ENCODE assay signal across 8 mouse cellular contexts in genomic region chr10:99592220-99592619, GRCm38 (mm10).
DNase-seq lines count a peak whose midpoint lies in the region; ATAC-seq and TF ChIP-seq lines count a peak whose summit lies in the region.

No protein-coding gene starts in this region.

- no peak overlapping the region for H3K27ac ChIP-seq in kidney, postnatal 0 days
- H3K27ac ChIP-seq in liver, postnatal 0 days (ENCODE audit: low read depth) = no peak overlapping the region

- no peak for TF ChIP-seq CTCF in kidney, postnatal 0 days (IDR thresholded peaks at IDR 0.05; ENCODE audit: low read depth)
- TF ChIP-seq CTCF in liver, postnatal 0 days (IDR thresholded peaks at IDR 0.05; ENCODE audit: low read depth) = no peak

- H3K36me3 ChIP-seq in kidney, postnatal 0 days (ENCODE audit: insufficient read depth, low read length) = no peaks in the 10 kb centered on the region
- H3K36me3 ChIP-seq in liver, postnatal 0 days (replicated peaks; ENCODE audit: insufficient read depth, low read length) = no peaks in the 10 kb centered on the region

- H3K4me2 ChIP-seq in kidney, postnatal 0 days (ENCODE audit: low read length) = peak overlapping the region; percentile 19; the same call in 1 of the 2 replicates
- H3K4me2 ChIP-seq in liver, postnatal 0 days (ENCODE audit: low read depth, low read length) = no peak overlapping the region

- H3K4me1 ChIP-seq in kidney, postnatal 0 days (replicated peaks; ENCODE audit: insufficient read depth, low read length) = no peaks in the 10 kb centered on the region
- H3K4me1 ChIP-seq in liver, postnatal 0 days (ENCODE audit: insufficient read depth) = no peaks in the 10 kb centered on the region

- H3K4me3 ChIP-seq in kidney, postnatal 0 days (replicated peaks; ENCODE audit: low read depth, low read length) = no peak overlapping the region
- no peak overlapping the region for H3K4me3 ChIP-seq in liver, postnatal 0 days (ENCODE audit: low read depth, low read length)

- ATAC-seq in kidney, postnatal 0 days (replicated peaks; ENCODE audit: low FRiP score, low read depth) = peak; percentile 57
- peak; percentile 70 for ATAC-seq in inflammation-experienced regulatory T-cells, adult 6 months
- ATAC-seq in liver, postnatal 0 days = no peak

- WGBS in kidney, postnatal 0 days = 10% methylated on average over 9 of the region's 9 CpGs
- 21% methylated on average over 9 of the region's 9 CpGs for WGBS in liver, postnatal 0 days (ENCODE audit: insufficient replicate concordance)

- H3K27me3 ChIP-seq in kidney, postnatal 0 days (ENCODE audit: insufficient read depth, low read length) = no peaks in the 10 kb centered on the region
- H3K27me3 ChIP-seq in liver, postnatal 0 days (ENCODE audit: insufficient read depth, low read length) = no peaks in the 10 kb centered on the region

- DNase-seq in kidney, postnatal 0 days (ENCODE audit: low spot score) = peak; percentile 26
- DNase-seq in kidney, postnatal 25 days = no peak
- DNase-seq in CD4-positive, CD25-positive, alpha-beta regulatory T cell, adult 2 months (ENCODE audit: low read depth, low spot score) = peak; percentile 58
- DNase-seq in embryo, embryonic 10.5 days (ENCODE audit: low spot score) = peak; percentile 45
- peak; percentile 70 to 78 for DNase-seq in thymus, adult 18-20 months
- DNase-seq in liver, postnatal 0 days = no peak
- DNase-seq in frontal cortex, postnatal 36 days (ENCODE audit: low spot score in 2 of 2) = no peak

- TF ChIP-seq EP300 in liver, postnatal 0 days (IDR thresholded peaks at IDR 0.05; ENCODE audit: low read depth) = no peak

- H3K9me3 ChIP-seq in kidney, postnatal 0 days (replicated peaks; ENCODE audit: low read length) = no peaks in the 10 kb centered on the region
- H3K9me3 ChIP-seq in liver, postnatal 0 days (ENCODE audit: low read length) = no peaks in the 10 kb centered on the region

- no peak overlapping the region for H3K9ac ChIP-seq in kidney, postnatal 0 days (ENCODE audit: low read depth, low read length)
- no peak overlapping the region for H3K9ac ChIP-seq in liver, postnatal 0 days (replicated peaks)

Comparison
In these comparisons a context has a peak if more than half of its experiments do, and no peak if none do; other contexts are left out.
1. DNase-seq: peak in kidney, postnatal 0 days (single experiment), CD4-positive, CD25-positive, alpha-beta regulatory T cell, adult 2 months (single experiment), embryo, embryonic 10.5 days (single experiment) and thymus, adult 18-20 months (2 of 2); none in kidney, postnatal 25 days (0 of 2), liver, postnatal 0 days (single experiment) and frontal cortex, postnatal 36 days (0 of 2).